Mouse (Mus musculus): ENCODE measurements around the gene Skida1.

DNA sequence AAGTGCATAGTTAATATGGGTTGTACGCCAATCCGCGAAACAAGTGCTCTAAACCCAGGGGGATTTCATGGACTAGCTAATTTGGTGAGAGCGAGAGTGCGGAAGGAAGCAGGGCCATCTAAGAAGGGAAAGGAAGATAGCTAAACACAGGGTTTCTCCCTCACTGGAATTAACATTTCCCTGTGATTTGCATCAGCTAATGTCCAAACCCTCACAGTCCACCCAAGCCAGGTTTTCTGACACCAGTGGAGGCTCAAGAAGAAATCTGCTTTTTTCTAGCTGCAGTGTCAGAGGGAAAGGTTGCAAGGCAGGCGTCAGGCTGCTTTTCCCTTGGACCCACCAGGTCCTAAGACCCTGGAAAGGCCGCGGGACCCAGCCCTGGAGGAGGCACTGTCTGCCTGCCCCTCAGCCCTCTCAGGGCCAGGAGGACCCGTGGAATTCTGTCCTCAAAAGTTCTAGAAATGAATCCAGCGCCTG, 9.9 kb downstream of the Skida1 start:
- TF ChIP-seq CTCF (IDR thresholded peaks at IDR 0.05; ENCODE audit: low read depth) (no peak), EP300 (IDR thresholded peaks at IDR 0.05; ENCODE audit: low read depth) (no peak)

Data from liver, postnatal 0 days (tissue).